Mouse (Mus musculus) kidney, postnatal 0 days (tissue): ENCODE results near the gene Hmgn5. TPM values are rescaled to one million over a fixed set of nuclear protein-coding genes. Genes with fewer than 3 reads are reported as not detected.

Experiments used
- ATAC-seq: fragments of 200-750 bp; cut with Nextera tagmentation; replicated peaks from 2 replicates; pipeline ENCODE4 v1.8.0; 2017; ENCODE audit warnings: low read depth, moderate number of reproducible peaks, moderate TSS enrichment, moderate library complexity; ENCODE audit not compliant: low FRiP score
- DNase-seq: peaks from one replicate; pipeline ENCODE4 v3.0.0-alpha.2; 2016; ENCODE audit warnings: low spot score
- H3K27ac ChIP-seq: fragments of 300-500 bp; sonication (generic); 2 replicates; pipeline ENCODE4 v1.5.1; 2014; ENCODE audit warnings: mild to moderate bottlenecking
- H3K27me3 ChIP-seq: fragments of 300-500 bp; sonication (generic); 2 replicates; pipeline ENCODE4 v1.6.1; 2014; ENCODE audit warnings: low read length, mixed read lengths; ENCODE audit not compliant: insufficient read depth
- H3K36me3 ChIP-seq: fragments of 300-500 bp; sonication (generic); 2 replicates; pipeline ENCODE4 v1.6.1; 2014; ENCODE audit warnings: low read length, mixed read lengths; ENCODE audit not compliant: insufficient read depth
- H3K4me1 ChIP-seq: fragments of 300-500 bp; sonication (generic); replicated peaks from 2 replicates; pipeline ENCODE4 v1.6.1; 2014; ENCODE audit warnings: antibody characterized with exemption, low read length, mixed read lengths; ENCODE audit not compliant: insufficient read depth
- H3K4me2 ChIP-seq: fragments of 300-500 bp; sonication (generic); 2 replicates; pipeline ENCODE4 v1.6.1; 2014; ENCODE audit warnings: mild to moderate bottlenecking, low read length, moderate library complexity, mixed read lengths
- H3K4me3 ChIP-seq: fragments of 300-500 bp; sonication (generic); replicated peaks from 2 replicates; pipeline ENCODE4 v1.5.1; 2014; ENCODE audit warnings: low read depth, low read length
- H3K9ac ChIP-seq: fragments of 300-500 bp; sonication (generic); 2 replicates; pipeline ENCODE4 v1.6.1; 2014; ENCODE audit warnings: low read depth, low read length
- H3K9me3 ChIP-seq: fragments of 300-500 bp; sonication (generic); replicated peaks from 2 replicates; pipeline ENCODE4 v1.6.1; 2016; ENCODE audit warnings: low read length, inconsistent platforms, mixed read lengths
- CTCF ChIP-seq: IDR thresholded peaks from 2 replicates; pipeline ENCODE4 v1.5.1; 2016; ENCODE audit warnings: antibody characterized with exemption, low read depth, mild to moderate bottlenecking, moderate library complexity
- WGBS: fragments of 180-500 bp; shearing (Covaris S2); extraction: QIAGEN DNeasy Blood & Tissue Kit; methylation state at CpG from one replicate; pipeline ENCODE4 v1.1.7; 2014; 5-methylcytosine and 5-hydroxymethylcytosine counted together
- polyA plus RNA-seq: library from polyadenylated mRNA; unstranded; fragments of >200 nt; fragmentation: Nextera tagmentation; extraction: Ambion mirVana; gene quantifications from 2 replicates; pipeline ENCODE4 v1.2.1, GENCODE M21; 2015

Gene Hmgn5
- polyA plus RNA-seq, result 21.9 and 23.0 TPM in 2 replicates

GRCm38 (mm10) chrX:109013283-109013682, at the start of gene Hmgn5:
Gene Hmgn5, minus strand, starts transcription at chrX:109013404.
- TF ChIP-seq CTCF, result no peak
- no peaks in the 10 kb centered on the region for H3K36me3 ChIP-seq
- H3K4me3 ChIP-seq, result peak within 1 kb of the TSS; percentile 45
- H3K4me2 ChIP-seq, result peak within 1 kb of the TSS; percentile 64
- DNase-seq, result peak; percentile 91
- H3K27me3 ChIP-seq, result no peaks in the 10 kb centered on the region
- H3K9me3 ChIP-seq, result no peaks in the 10 kb centered on the region
- H3K9ac ChIP-seq, result peak within 1 kb of the TSS; percentile 59
- 41% methylated on average over 25 of the region's 25 CpGs for WGBS
- H3K4me1 ChIP-seq, result no peaks in the 10 kb centered on the region
- ATAC-seq, result peak; percentile 98
- peak within 1 kb of the TSS; percentile 78 for H3K27ac ChIP-seq

GRCm38 (mm10) chrX:109047773-109048172, 34.6 kb upstream of the Hmgn5 start:
- no peaks in the 10 kb centered on the region for H3K9me3 ChIP-seq
- H3K9ac ChIP-seq, result no peak overlapping the region
- no peaks in the 10 kb centered on the region for H3K36me3 ChIP-seq
- ATAC-seq (no peak), DNase-seq (no peak)
- H3K4me3 ChIP-seq, result no peak overlapping the region
- no peaks in the 10 kb centered on the region for H3K27me3 ChIP-seq
- H3K4me1 ChIP-seq, result no peaks in the 10 kb centered on the region
- WGBS, result 68% methylated on average over 1 of the region's 1 CpGs
- no peak for TF ChIP-seq CTCF
- no peak overlapping the region for H3K27ac ChIP-seq
- no peak overlapping the region for H3K4me2 ChIP-seq

GRCm38 (mm10) chrX:109026224-109026623, 13.0 kb upstream of the Hmgn5 start:
- no peak overlapping the region for H3K4me2 ChIP-seq
- H3K9me3 ChIP-seq, result no peaks in the 10 kb centered on the region
- 31% methylated on average over 1 of the region's 1 CpGs for WGBS
- DNase-seq (peak; percentile 1), ATAC-seq (no peak)
- H3K36me3 ChIP-seq, result no peaks in the 10 kb centered on the region
- H3K27me3 ChIP-seq, result no peaks in the 10 kb centered on the region
- H3K9ac ChIP-seq, result no peak overlapping the region
- no peak overlapping the region for H3K27ac ChIP-seq
- TF ChIP-seq CTCF, result no peak
- H3K4me3 ChIP-seq, result no peak overlapping the region
- H3K4me1 ChIP-seq, result no peaks in the 10 kb centered on the region

- H3K27ac ChIP-seq, result no peak overlapping the region
- H3K9me3 ChIP-seq, result no peaks in the 10 kb centered on the region
- H3K4me3 ChIP-seq, result no peak overlapping the region
- H3K27me3 ChIP-seq, result no peaks in the 10 kb centered on the region
- TF ChIP-seq CTCF, result no peak
- no peak for ATAC-seq
- DNase-seq, result no peak
- H3K36me3 ChIP-seq, result no peaks in the 10 kb centered on the region
- H3K4me1 ChIP-seq, result no peaks in the 10 kb centered on the region
- 49% methylated on average over 2 of the region's 2 CpGs for WGBS
- no peak overlapping the region for H3K9ac ChIP-seq
- H3K4me2 ChIP-seq, result no peak overlapping the region
These were observed 7.7 kb upstream of the Hmgn5 start for GRCm38 (mm10) chrX:109020858-109021257.

GRCm38 (mm10) chrX:109014166-109014565, 962 bp upstream of the Hmgn5 start:
- Histone ChIP-seq H3K4me1 (no peaks in the 10 kb centered on the region), H3K36me3 (no peaks in the 10 kb centered on the region), H3K27me3 (no peaks in the 10 kb centered on the region), H3K27ac (no peak overlapping the region; the same call in 1 of the 2 replicates), H3K9me3 (no peaks in the 10 kb centered on the region), H3K9ac (no peak overlapping the region), H3K4me2 (peak overlapping the region; percentile 64), H3K4me3 (peak overlapping the region; percentile 45)
- DNase-seq (peak; percentile 34), ATAC-seq (no peak)
- no peak; the same call in 1 of the 2 replicates for TF ChIP-seq CTCF
- WGBS, result 33% methylated on average over 4 of the region's 4 CpGs

GRCm38 (mm10) chrX:109013686-109014085, 482 bp upstream of the Hmgn5 start:
- Histone ChIP-seq H3K9me3 (no peaks in the 10 kb centered on the region), H3K4me2 (peak overlapping the region; percentile 64), H3K9ac (peak overlapping the region; percentile 59; the same call in 1 of the 2 replicates), H3K4me3 (peak overlapping the region; percentile 45), H3K27me3 (no peaks in the 10 kb centered on the region), H3K27ac (peak overlapping the region; percentile 78), H3K4me1 (no peaks in the 10 kb centered on the region), H3K36me3 (no peaks in the 10 kb centered on the region)
- WGBS, result 28% methylated on average over 17 of the region's 17 CpGs
- TF ChIP-seq CTCF, result peak; percentile 33
- DNase-seq (peak; percentile 56), ATAC-seq (peak; percentile 72)

- H3K36me3 ChIP-seq, result no peaks in the 10 kb centered on the region
- TF ChIP-seq CTCF, result peak; percentile 59; the same call in 1 of the 2 replicates
- 30% methylated on average over 23 of the region's 23 CpGs for WGBS
- no peaks in the 10 kb centered on the region for H3K9me3 ChIP-seq
- peak overlapping the region; percentile 59 for H3K4me2 ChIP-seq
- H3K27ac ChIP-seq, result peak overlapping the region; percentile 77
- H3K4me1 ChIP-seq, result no peaks in the 10 kb centered on the region
- H3K9ac ChIP-seq, result peak overlapping the region; percentile 41
- ATAC-seq (peak; percentile 78), DNase-seq (peak; percentile 74)
- peak overlapping the region; percentile 45 for H3K4me3 ChIP-seq
- no peaks in the 10 kb centered on the region for H3K27me3 ChIP-seq
These were observed 703 bp downstream of the Hmgn5 start for GRCm38 (mm10) chrX:109012371-109013031.
